Mouse (Mus musculus) ovary, postnatal 10 days (tissue): ENCODE data around the gene Itga3.

Experiments
- DNase-seq: peaks from one replicate; pipeline ENCODE4 v3.0.0; 2022; ENCODE audit warnings: low spot score

Gene Itga3

GRCm38 (mm10) chr11:95004136-95004936 is 72.3 kb downstream of the Itga3 start:
- DNase-seq, result no peak

- no peak for DNase-seq
Measured at GRCm38 (mm10) chr11:95002705-95003104, 73.9 kb downstream of the Itga3 start.

- DNase-seq, result no peak
Measured at GRCm38 (mm10) chr11:95001584-95002347, 74.8 kb downstream of the Itga3 start.

- no peak for DNase-seq
Measured at GRCm38 (mm10) chr11:95001058-95001457, 75.5 kb downstream of the Itga3 start.

GRCm38 (mm10) chr11:95000548-95000947 is 76.1 kb downstream of the Itga3 start:
- DNase-seq, result no peak

- DNase-seq, result no peak
Measured at GRCm38 (mm10) chr11:95000128-95000527, 76.5 kb downstream of the Itga3 start.

GRCm38 (mm10) chr11:94998041-94998531 is 78.5 kb downstream of the Itga3 start:
- no peak for DNase-seq

GRCm38 (mm10) chr11:94997596-94997995 is 79.0 kb downstream of the Itga3 start:
- no peak for DNase-seq

GRCm38 (mm10) chr11:94996984-94997383 is 79.6 kb downstream of the Itga3 start:
- DNase-seq, result no peak

- DNase-seq, result no peak
Measured at GRCm38 (mm10) chr11:94996101-94996500, 80.5 kb downstream of the Itga3 start.

GRCm38 (mm10) chr11:94994947-94995772 is 81.4 kb downstream of the Itga3 start:
- no peak for DNase-seq
